Mouse (Mus musculus) bone marrow, adult 2 months (tissue): ENCODE results near the gene Gm20517.
"Not testable (repeated sequence)": the region's sequence is repeated elsewhere in the genome, so short reads cannot be mapped to it uniquely, and the experiment has no call there.

Source experiments
- CTCF ChIP-seq: fragments of 200-500 bp; IDR thresholded peaks from 2 replicates; pipeline ENCODE4 v1.5.1; 2011; ENCODE audit warnings: low read length, control low read depth; ENCODE audit not compliant: control insufficient read depth, insufficient read depth
- POLR2A ChIP-seq: fragments of 200-500 bp; IDR thresholded peaks from 2 replicates; pipeline ENCODE4 v1.6.1; 2011; ENCODE audit warnings: low read depth, mild to moderate bottlenecking, control low read depth, low read length, borderline replicate concordance; ENCODE audit not compliant: control insufficient read depth

DNA sequence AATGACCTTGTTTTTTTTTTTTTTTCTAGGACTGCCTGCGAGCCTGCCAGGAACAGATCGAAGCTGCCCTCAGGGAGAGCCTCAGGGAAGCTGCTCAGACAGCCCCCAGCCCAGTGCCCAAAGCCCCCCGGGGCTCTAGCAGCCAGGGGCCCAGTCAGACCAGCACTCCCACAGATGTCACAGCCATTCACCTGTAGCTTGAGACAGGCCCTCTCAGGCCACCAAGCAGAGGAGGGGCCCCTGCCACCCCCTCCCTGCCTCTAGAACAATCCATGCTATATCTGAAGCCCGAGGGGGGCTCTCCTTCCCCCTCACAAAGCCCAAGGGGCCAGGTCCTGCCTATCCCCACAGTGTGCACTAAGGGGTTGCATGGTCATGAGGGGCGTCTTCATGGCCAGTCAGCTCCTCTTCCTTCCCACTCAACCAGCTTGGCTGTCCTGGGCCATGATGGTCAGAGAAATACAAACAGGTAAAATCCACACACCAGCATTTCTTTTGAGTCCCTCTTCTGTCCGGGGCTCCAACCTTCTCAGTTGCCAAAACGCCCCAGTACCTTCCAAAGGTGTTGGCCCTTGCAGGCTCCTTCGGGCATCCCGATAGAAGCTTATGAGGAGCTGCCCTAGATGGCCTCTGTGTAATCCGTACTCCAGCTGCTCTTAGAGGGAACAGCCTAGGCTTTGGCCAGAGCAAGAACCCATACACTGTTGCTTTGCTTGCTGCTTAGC, 12.6 kb upstream of the Gm20517 start:
- TF ChIP-seq POLR2A, CTCF: not testable (repeated sequence)
